Mouse (Mus musculus) midbrain, embryonic 16.5 days (tissue): ENCODE data around the gene Rpl18a. TPM values are rescaled to one million over a fixed set of nuclear protein-coding genes. Genes with fewer than 3 reads are reported as not detected.
A peak's percentile ranks its signal among the peaks of the same experiment; 100 is the strongest.

Experiments used
- ATAC-seq: fragments of 200-750 bp; cut with Nextera tagmentation; 2 replicates; pipeline ENCODE4 v1.8.0; 2017; ENCODE audit warnings: moderate TSS enrichment
- H3K27ac ChIP-seq: fragments of 300-500 bp; sonication (generic); 2 replicates; pipeline ENCODE4 v1.5.1; 2014; ENCODE audit warnings: mild to moderate bottlenecking, low read length, mixed read lengths
- H3K27me3 ChIP-seq: fragments of 300-500 bp; sonication (generic); 2 replicates; pipeline ENCODE4 v1.6.1; 2014; ENCODE audit warnings: low read depth, low read length, mixed read lengths; ENCODE audit not compliant: control insufficient read depth, insufficient read depth
- H3K36me3 ChIP-seq: fragments of 300-500 bp; sonication (generic); 2 replicates; pipeline ENCODE4 v1.6.1; 2014; ENCODE audit warnings: mild to moderate bottlenecking, low read length, moderate library complexity, mixed read lengths; ENCODE audit not compliant: control insufficient read depth, insufficient read depth
- H3K4me1 ChIP-seq: fragments of 300-500 bp; sonication (generic); 2 replicates; pipeline ENCODE4 v1.6.1; 2014; ENCODE audit warnings: mild to moderate bottlenecking, low read length, mixed read lengths; ENCODE audit not compliant: control insufficient read depth, insufficient read depth
- H3K4me2 ChIP-seq: fragments of 300-500 bp; sonication (generic); 2 replicates; pipeline ENCODE4 v1.6.1; 2014; ENCODE audit warnings: mild to moderate bottlenecking, low read length, mixed read lengths
- H3K4me3 ChIP-seq: fragments of 300-500 bp; sonication (generic); 2 replicates; pipeline ENCODE4 v1.5.1; 2014; ENCODE audit warnings: low read depth, mild to moderate bottlenecking, low read length, moderate library complexity, mixed read lengths
- H3K9ac ChIP-seq: fragments of 300-500 bp; sonication (generic); 2 replicates; pipeline ENCODE4 v1.6.1; 2014; ENCODE audit warnings: low read depth, low read length, mixed read lengths
- H3K9me3 ChIP-seq: fragments of 300-500 bp; sonication (generic); replicated peaks from 2 replicates; pipeline ENCODE4 v1.6.1; 2014; ENCODE audit warnings: mild to moderate bottlenecking, low read length, mixed read lengths; ENCODE audit not compliant: control insufficient read depth, poor library complexity, severe bottlenecking
- WGBS: fragments of 180-500 bp; shearing (Covaris S2); extraction: QIAGEN DNeasy Blood & Tissue Kit; methylation state at CpG from one replicate; pipeline ENCODE4 v1.1.7; 2014; 5-methylcytosine and 5-hydroxymethylcytosine counted together
- polyA plus RNA-seq: library from polyadenylated mRNA; unstranded; fragments of >200 nt; fragmentation: Nextera tagmentation; extraction: Ambion mirVana; gene quantifications from 2 replicates; pipeline ENCODE4 v1.2.1, GENCODE M21; 2015

Gene Rpl18a
- polyA plus RNA-seq, 1 experiment from 2014 or later: 1,781 TPM

DNA sequence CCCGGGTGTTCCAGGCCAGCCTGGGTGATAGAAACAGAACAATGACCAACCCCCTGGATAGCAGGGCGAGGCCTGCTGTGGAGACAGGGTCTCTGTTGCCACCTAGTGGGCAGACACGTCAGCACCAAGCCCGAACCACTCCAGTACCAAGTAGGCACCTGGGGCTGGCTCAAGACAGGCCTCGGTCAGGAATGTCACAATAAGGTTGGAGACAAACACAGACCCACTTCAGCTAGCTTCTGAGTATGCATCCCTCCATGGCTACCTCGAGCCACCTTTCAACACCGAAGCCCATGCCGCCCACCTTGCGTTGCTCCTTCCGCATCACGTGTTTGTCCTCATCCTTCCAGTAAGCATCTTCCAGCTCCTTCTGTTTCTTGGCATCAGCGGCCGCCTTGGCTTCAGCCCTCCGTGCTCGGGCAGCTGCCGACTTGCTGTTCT, 27.6 kb downstream of the Rpl18a start:
- H3K36me3 ChIP-seq: 0 out of 2 replicates have a peak, but pooled peaks cover 7% of the 10 kb centered on the region
- peak overlapping the region; percentile 59 for H3K9ac ChIP-seq
- H3K27ac ChIP-seq: peak overlapping the region; percentile 60
- peak overlapping the region; percentile 0; the same call in 1 of the 2 replicates for H3K4me2 ChIP-seq
- H3K4me3 ChIP-seq: no peak overlapping the region
- H3K9me3 ChIP-seq: no peaks in the 10 kb centered on the region
- 47% methylated on average over 16 of the region's 16 CpGs for WGBS
- H3K4me1 ChIP-seq: peaks cover 37% of the 10 kb centered on the region
- no peak for ATAC-seq
- no peaks in the 10 kb centered on the region for H3K27me3 ChIP-seq

DNA sequence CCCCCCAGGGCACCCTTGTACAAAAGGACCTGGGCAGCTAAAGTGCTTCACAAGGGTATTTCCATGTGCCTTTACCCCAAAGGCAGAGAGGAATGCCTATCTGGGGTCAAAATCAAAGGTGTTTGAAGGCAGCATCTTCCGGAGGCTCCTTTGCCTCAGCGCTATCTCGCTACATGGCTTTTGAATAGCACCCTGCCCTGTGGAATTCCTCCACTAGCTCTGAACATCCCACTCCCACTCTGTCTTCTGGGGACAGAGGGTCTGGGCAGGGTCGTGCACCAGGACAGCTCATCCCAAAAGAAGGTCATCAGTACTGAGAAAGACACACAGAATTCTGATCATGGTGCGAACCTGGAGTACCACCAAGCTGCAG, 28.0 kb downstream of the Rpl18a start:
- Histone ChIP-seq H3K4me1 (peaks cover 41% of the 10 kb centered on the region), H3K36me3 (0 out of 2 replicates have a peak, but pooled peaks cover 7% of the 10 kb centered on the region), H3K4me3 (no peak overlapping the region), H3K9me3 (no peaks in the 10 kb centered on the region), H3K27ac (peak overlapping the region; percentile 60), H3K27me3 (no peaks in the 10 kb centered on the region), H3K4me2 (peak overlapping the region; percentile 0; the same call in 1 of the 2 replicates), H3K9ac (peak overlapping the region; percentile 59)
- WGBS: 34% methylated on average over 5 of the region's 5 CpGs
- ATAC-seq: no peak

DNA sequence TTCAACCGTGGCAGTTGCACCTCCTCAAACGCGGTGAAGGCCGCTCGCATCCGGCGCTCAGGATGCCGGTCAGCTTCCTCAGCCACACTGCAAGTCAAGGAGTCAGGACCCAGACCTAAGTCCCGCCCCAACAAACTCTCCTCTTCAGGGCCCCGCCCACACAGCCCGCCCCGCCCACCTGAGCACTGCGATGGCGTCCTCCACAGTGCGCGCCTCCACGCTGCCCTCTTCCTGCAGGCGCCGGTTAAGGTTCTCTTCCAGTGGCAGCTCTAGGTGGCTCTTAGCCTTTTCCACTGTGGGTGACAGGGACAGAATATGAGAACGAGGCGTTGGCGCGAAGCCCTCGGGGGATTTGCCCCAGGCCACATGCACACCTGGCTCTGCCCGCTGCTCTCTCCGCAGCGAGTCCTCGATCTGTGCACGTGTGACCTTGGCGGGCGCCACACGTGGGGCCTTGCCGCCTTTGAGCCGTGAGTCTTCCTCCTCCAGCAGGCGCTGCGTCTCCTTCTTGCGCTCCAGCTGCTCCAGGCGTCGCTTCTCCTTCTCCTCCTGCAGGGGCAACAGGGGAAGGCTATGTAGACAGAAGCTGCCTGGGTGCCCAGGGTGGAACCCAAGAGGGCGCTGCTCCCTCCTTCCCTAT, 28.5 kb downstream of the Rpl18a start:
- peak overlapping the region; percentile 59 for H3K9ac ChIP-seq
- H3K4me3 ChIP-seq: no peak overlapping the region
- WGBS: 14% methylated on average over 40 of the region's 40 CpGs
- peak overlapping the region; percentile 0; the same call in 1 of the 2 replicates for H3K4me2 ChIP-seq
- H3K4me1 ChIP-seq: peaks cover 44% of the 10 kb centered on the region
- 0 out of 2 replicates have a peak, but pooled peaks cover 7% of the 10 kb centered on the region for H3K36me3 ChIP-seq
- no peaks in the 10 kb centered on the region for H3K9me3 ChIP-seq
- ATAC-seq: no peak
- peak overlapping the region; percentile 60 for H3K27ac ChIP-seq
- H3K27me3 ChIP-seq: no peaks in the 10 kb centered on the region

DNA sequence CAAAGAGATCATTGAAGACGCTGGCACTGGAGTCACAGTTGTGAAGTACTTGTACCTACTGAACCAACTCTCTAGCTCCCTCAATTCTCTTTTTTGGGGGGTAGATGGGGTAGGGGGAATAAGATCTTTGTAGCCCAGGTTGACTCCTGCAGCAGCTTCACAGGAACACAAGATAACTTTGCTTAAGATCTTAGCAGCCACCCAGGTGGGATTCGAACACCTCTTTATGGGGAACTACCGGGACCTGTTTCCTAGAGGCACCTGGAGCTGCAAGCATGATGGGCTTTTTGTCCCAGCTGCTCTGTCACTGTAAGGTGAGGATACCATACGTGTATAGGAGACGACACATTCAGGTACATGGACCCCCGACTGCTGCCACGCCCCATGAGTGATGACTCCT, 30.6 kb downstream of the Rpl18a start:
- H3K27ac ChIP-seq: peak overlapping the region; percentile 97
- H3K9me3 ChIP-seq: no peaks in the 10 kb centered on the region
- no peaks in the 10 kb centered on the region for H3K27me3 ChIP-seq
- 84% methylated on average over 7 of the region's 7 CpGs for WGBS
- ATAC-seq: no peak
- H3K4me2 ChIP-seq: no peak overlapping the region
- H3K4me1 ChIP-seq: peaks cover 45% of the 10 kb centered on the region
- no peak overlapping the region for H3K4me3 ChIP-seq
- H3K36me3 ChIP-seq: 0 out of 2 replicates have a peak, but pooled peaks cover 7% of the 10 kb centered on the region
- H3K9ac ChIP-seq: peak overlapping the region; percentile 64; the same call in 1 of the 2 replicates

DNA sequence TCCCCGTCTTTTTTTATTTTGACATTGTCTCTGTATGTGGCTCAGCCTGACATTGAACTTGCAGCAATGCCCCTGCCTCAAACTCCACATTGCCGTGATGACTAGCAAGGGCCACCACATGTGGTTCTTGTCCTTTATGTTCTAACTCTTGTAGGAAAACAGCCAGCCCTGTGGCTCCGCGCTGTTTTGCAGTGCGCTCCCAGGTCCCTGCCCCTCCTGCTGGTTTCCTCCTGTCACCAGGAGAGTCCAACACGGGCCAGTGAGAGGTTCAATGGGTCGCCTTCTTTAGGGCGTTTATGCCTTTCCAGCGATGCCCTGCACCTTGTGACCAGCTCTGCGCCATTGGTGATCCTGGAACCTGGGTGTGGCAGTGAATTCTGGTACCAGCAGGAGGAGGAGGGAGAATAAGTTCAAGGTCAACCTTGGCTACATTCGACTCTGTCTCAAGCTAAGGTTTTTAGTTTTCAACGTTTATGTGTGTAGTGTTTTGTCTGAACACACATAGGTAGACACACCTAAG, 31.2 kb downstream of the Rpl18a start:
- H3K27ac ChIP-seq: peak overlapping the region; percentile 97
- H3K9ac ChIP-seq: peak overlapping the region; percentile 64
- H3K9me3 ChIP-seq: no peaks in the 10 kb centered on the region
- peaks cover 45% of the 10 kb centered on the region for H3K4me1 ChIP-seq
- peak overlapping the region; percentile 56 for H3K4me3 ChIP-seq
- peak; percentile 12 for ATAC-seq
- 0 out of 2 replicates have a peak, but pooled peaks cover 7% of the 10 kb centered on the region for H3K36me3 ChIP-seq
- H3K27me3 ChIP-seq: no peaks in the 10 kb centered on the region
- 7% methylated on average over 12 of the region's 12 CpGs for WGBS
- peak overlapping the region; percentile 94 for H3K4me2 ChIP-seq

DNA sequence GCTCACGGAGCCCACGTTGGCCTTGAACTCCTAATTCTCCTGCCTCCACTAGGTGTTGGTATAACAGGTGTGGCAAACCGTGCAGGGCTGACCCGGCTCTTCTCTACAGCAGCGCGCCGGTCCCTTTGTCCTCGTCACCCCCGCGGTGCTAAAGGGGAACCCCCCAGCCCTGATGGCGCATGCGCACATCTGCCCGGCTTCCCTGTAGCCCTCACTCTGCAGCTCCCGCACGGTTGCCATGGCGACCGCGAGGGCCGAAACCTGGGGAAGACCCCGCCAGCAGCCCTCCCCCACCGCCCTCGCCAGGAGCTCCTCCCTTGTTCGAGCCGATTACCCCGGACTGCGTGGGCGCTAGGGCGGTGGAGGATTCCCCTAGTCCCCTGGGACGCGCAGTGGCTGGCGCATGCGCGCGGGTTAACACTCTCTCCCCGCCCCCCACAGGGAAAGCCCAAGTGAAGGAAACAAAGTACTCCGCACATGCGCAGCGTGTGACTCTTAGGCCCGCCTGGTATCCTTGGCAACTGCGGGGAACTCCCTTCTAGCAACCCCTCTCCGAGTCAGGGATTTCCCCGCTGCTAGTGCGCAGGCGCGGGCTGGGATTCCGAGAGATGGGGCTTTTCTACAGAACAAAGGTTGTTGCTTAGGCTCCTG, 31.7 kb downstream of the Rpl18a start:
- ATAC-seq: peak; percentile 83
- Histone ChIP-seq H3K9me3 (no peaks in the 10 kb centered on the region), H3K4me2 (peak overlapping the region; percentile 94), H3K9ac (peak overlapping the region; percentile 64), H3K4me1 (peaks cover 45% of the 10 kb centered on the region), H3K36me3 (0 out of 2 replicates have a peak, but pooled peaks cover 7% of the 10 kb centered on the region), H3K27me3 (no peaks in the 10 kb centered on the region), H3K4me3 (peak overlapping the region; percentile 56), H3K27ac (peak overlapping the region; percentile 97)
- 1% methylated on average over 45 of the region's 46 CpGs for WGBS

DNA sequence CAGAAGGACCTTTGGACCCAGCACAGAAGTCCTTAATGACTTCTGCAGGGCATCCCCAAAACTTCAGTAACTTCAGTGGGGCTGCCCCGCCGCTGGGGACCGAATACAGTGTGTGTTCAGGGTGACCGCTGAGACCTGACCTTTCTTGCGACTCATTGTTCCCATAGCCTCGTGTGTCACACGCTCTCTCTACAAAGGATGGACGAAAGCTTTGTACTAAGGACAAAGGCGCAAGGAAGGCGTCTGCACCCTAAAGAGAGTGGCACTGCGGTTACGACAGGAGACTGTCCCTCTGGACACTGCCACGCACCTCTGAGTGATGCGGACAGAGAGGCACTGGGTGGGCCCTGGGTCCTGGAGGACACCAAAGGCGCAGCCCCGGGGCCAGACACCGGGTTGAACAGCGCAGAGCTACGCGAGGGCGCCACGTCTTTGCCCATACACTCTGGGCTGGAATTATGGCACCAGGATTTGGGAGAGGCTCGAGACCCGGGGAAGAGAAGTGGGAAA, 32.4 kb downstream of the Rpl18a start:
- peak; percentile 37 for ATAC-seq
- Histone ChIP-seq H3K9ac (peak overlapping the region; percentile 64), H3K36me3 (0 out of 2 replicates have a peak, but pooled peaks cover 7% of the 10 kb centered on the region), H3K4me3 (peak overlapping the region; percentile 56), H3K4me2 (peak overlapping the region; percentile 94), H3K27ac (peak overlapping the region; percentile 97), H3K27me3 (no peaks in the 10 kb centered on the region), H3K4me1 (peaks cover 44% of the 10 kb centered on the region), H3K9me3 (no peaks in the 10 kb centered on the region)
- under 1% methylated on average over 24 of the region's 24 CpGs for WGBS

DNA sequence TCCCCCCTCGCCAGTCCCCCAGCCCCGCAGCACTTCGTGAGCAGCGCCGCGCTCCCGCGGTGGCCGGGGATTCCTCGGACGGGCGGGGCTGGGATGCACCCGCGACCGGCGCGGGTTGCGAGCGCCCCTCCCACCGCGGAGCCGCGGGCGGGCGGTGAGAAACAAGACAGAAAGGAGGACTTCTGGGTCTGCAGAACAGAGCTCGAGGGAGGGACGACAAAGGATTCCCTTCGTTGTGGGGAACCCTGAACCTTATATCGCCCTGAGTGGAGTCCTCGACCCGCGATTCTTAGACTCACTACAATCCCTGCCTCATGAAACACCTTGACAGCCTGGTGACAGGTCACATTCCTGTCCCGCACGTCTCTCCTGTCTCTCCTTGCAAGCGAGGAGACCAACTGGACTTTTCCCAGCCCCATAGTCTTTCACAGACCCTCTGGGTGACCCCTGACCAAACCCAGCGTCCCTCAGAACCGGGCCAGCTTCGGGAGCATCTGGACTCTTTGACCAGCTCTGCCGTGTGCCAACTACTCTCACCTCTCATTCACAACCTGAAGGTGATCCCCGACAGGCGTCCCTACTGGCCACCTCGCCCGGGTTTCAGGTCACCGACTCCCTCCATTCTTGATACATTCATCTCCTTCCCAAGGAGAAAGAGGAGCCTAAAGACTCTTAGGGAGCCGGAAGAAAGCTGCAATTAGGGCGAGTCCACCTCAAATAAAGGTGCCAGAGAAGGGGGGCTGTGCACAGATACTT, 33.1 kb downstream of the Rpl18a start:
- no peak for ATAC-seq
- H3K27ac ChIP-seq: peak overlapping the region; percentile 97
- H3K9me3 ChIP-seq: no peaks in the 10 kb centered on the region
- H3K9ac ChIP-seq: peak overlapping the region; percentile 64
- peak overlapping the region; percentile 94 for H3K4me2 ChIP-seq
- WGBS: 1% methylated on average over 46 of the region's 46 CpGs
- H3K27me3 ChIP-seq: no peaks in the 10 kb centered on the region
- peak overlapping the region; percentile 56 for H3K4me3 ChIP-seq
- peaks cover 40% of the 10 kb centered on the region for H3K4me1 ChIP-seq
- H3K36me3 ChIP-seq: 0 out of 2 replicates have a peak, but pooled peaks cover 7% of the 10 kb centered on the region
